Mouse (Mus musculus) embryonic facial prominence, embryonic 11.5 days (tissue): ENCODE data around the gene Sstr2. TPM values are rescaled to one million over a fixed set of nuclear protein-coding genes. Genes with fewer than 3 reads are reported as not detected.

Experiments
- ATAC-seq: fragments of 200-750 bp; cut with Nextera tagmentation; replicated peaks from 2 replicates; pipeline ENCODE4 v1.8.0; 2017; ENCODE audit warnings: low read depth; ENCODE audit not compliant: insufficient number of reproducible peaks, low FRiP score, low TSS enrichment
- DNase-seq: peaks from one replicate; pipeline ENCODE4 v3.0.0-alpha.2; 2015; ENCODE audit warnings: low spot score
- H3K27ac ChIP-seq: fragments of 300-500 bp; sonication (generic); replicated peaks from 2 replicates; pipeline ENCODE4 v1.5.1; 2014; ENCODE audit warnings: mild to moderate bottlenecking, low read depth, low read length, control low read depth
- H3K27me3 ChIP-seq: fragments of 300-500 bp; sonication (generic); 2 replicates; pipeline ENCODE4 v1.6.1; 2014; ENCODE audit warnings: mild to moderate bottlenecking, low read length, moderate library complexity, mixed read lengths; ENCODE audit not compliant: control insufficient read depth, insufficient read depth
- H3K36me3 ChIP-seq: fragments of 300-500 bp; sonication (generic); replicated peaks from 2 replicates; pipeline ENCODE4 v1.6.1; 2014; ENCODE audit warnings: low read depth, mild to moderate bottlenecking, low read length, moderate library complexity, mixed read lengths; ENCODE audit not compliant: control insufficient read depth, insufficient read depth
- H3K4me1 ChIP-seq: fragments of 300-500 bp; sonication (generic); 2 replicates; pipeline ENCODE4 v1.6.1; 2014; ENCODE audit warnings: low read length, mixed read lengths; ENCODE audit not compliant: control insufficient read depth, insufficient read depth
- H3K4me2 ChIP-seq: fragments of 300-500 bp; sonication (generic); 2 replicates; pipeline ENCODE4 v1.6.1; 2014; ENCODE audit warnings: low read depth, mild to moderate bottlenecking, control low read depth, low read length, moderate library complexity
- H3K4me3 ChIP-seq: fragments of 300-500 bp; sonication (generic); 2 replicates; pipeline ENCODE4 v1.5.1; 2014; ENCODE audit warnings: low read depth, low read length, control low read depth
- H3K9ac ChIP-seq: fragments of 300-500 bp; sonication (generic); replicated peaks from 2 replicates; pipeline ENCODE4 v1.6.1; 2014; ENCODE audit warnings: mild to moderate bottlenecking, control low read depth, low read length
- H3K9me3 ChIP-seq: fragments of 300-500 bp; sonication (generic); replicated peaks from 2 replicates; pipeline ENCODE4 v1.6.1; 2016; ENCODE audit warnings: mild to moderate bottlenecking, low read length, inconsistent platforms, mixed read lengths; ENCODE audit not compliant: control insufficient read depth
- WGBS: fragments of 180-500 bp; shearing (Covaris S2); extraction: QIAGEN DNeasy Blood & Tissue Kit; methylation state at CpG from one replicate; pipeline ENCODE4 v1.1.7; 2014; 5-methylcytosine and 5-hydroxymethylcytosine counted together
- polyA plus RNA-seq: library from polyadenylated mRNA; unstranded; fragments of >200 nt; fragmentation: Nextera tagmentation; extraction: Ambion mirVana; gene quantifications from 2 replicates; pipeline ENCODE4 v1.2.1, GENCODE M21; 2014

Gene Sstr2
- polyA plus RNA-seq, 1 experiment from 2014 or later, result 3.3 TPM

DNA sequence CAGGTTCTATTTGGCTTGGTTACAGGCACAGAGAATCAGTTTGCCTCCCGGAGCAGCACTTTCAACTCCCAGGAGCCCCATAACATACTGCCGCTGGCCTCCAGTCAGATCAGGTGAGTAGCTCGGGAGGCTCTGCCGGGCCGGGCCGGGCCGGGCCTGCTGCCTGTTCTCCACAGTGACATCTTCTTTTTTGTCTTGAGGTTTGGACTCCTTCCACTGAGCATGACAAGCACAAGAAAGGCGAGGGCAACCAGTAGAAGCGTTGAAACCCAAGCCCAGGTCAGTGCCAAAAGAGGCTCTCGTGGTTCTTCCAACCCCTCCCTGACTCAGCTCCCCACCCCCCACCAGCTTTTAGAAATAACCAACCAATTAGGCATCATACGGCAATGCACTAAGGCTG lies 41.8 kb downstream of the Sstr2 start:
- Histone ChIP-seq H3K27ac (no peak overlapping the region), H3K36me3 (peaks cover 13% of the 10 kb centered on the region), H3K9ac (no peak overlapping the region), H3K4me2 (no peak overlapping the region), H3K4me1 (no peaks in the 10 kb centered on the region), H3K9me3 (no peaks in the 10 kb centered on the region), H3K4me3 (no peak overlapping the region), H3K27me3 (no peaks in the 10 kb centered on the region)
- DNase-seq (no peak), ATAC-seq (no peak)
- WGBS, result 95% methylated on average over 11 of the region's 11 CpGs

- H3K4me2 ChIP-seq, result no peak overlapping the region
- WGBS, result 92% methylated on average over 18 of the region's 18 CpGs
- H3K27ac ChIP-seq, result no peak overlapping the region
- no peaks in the 10 kb centered on the region for H3K9me3 ChIP-seq
- no peak overlapping the region for H3K4me3 ChIP-seq
- no peaks in the 10 kb centered on the region for H3K27me3 ChIP-seq
- no peaks in the 10 kb centered on the region for H3K4me1 ChIP-seq
- DNase-seq (no peak), ATAC-seq (no peak)
- H3K36me3 ChIP-seq, result peaks cover 8% of the 10 kb centered on the region
- H3K9ac ChIP-seq, result no peak overlapping the region
Measured at GRCm38 (mm10) chr11:113661835-113662351, 42.8 kb downstream of the Sstr2 start.

GRCm38 (mm10) chr11:113664279-113664678 lies 45.1 kb downstream of the Sstr2 start:
- Histone ChIP-seq H3K27ac (no peak overlapping the region), H3K27me3 (no peaks in the 10 kb centered on the region), H3K4me3 (no peak overlapping the region), H3K9me3 (no peaks in the 10 kb centered on the region), H3K9ac (no peak overlapping the region), H3K4me2 (no peak overlapping the region), H3K4me1 (no peaks in the 10 kb centered on the region), H3K36me3 (peaks cover 5% of the 10 kb centered on the region)
- 73% methylated on average over 2 of the region's 2 CpGs for WGBS
- no peak for ATAC-seq
- DNase-seq, result no peak

DNA sequence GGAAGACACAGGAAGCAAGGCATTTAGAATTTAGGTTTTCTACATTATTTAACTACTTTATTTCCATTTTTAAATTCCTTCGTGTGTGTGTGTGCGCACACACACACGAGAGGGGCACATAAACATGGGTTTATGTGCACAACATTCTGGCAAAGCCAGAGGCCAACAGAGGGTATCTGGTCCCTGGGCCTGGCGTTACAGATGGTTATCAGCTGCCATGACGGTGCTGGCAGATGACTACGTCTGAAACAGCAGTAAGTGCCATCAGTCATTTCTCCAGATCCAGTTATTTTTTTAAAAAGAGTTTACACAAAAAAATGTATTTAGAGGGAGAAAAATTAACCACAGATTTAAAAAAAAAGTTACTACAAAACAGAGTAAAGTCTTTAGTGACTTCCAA lies 47.1 kb downstream of the Sstr2 start:
- H3K36me3 ChIP-seq, result peaks cover 3% of the 10 kb centered on the region
- no peak overlapping the region for H3K9ac ChIP-seq
- no peak overlapping the region for H3K27ac ChIP-seq
- 86% methylated on average over 6 of the region's 6 CpGs for WGBS
- ATAC-seq, result no peak
- no peak overlapping the region for H3K4me3 ChIP-seq
- H3K27me3 ChIP-seq, result no peaks in the 10 kb centered on the region
- DNase-seq, result no peak
- H3K9me3 ChIP-seq, result no peaks in the 10 kb centered on the region
- H3K4me2 ChIP-seq, result no peak overlapping the region
- no peaks in the 10 kb centered on the region for H3K4me1 ChIP-seq

DNA sequence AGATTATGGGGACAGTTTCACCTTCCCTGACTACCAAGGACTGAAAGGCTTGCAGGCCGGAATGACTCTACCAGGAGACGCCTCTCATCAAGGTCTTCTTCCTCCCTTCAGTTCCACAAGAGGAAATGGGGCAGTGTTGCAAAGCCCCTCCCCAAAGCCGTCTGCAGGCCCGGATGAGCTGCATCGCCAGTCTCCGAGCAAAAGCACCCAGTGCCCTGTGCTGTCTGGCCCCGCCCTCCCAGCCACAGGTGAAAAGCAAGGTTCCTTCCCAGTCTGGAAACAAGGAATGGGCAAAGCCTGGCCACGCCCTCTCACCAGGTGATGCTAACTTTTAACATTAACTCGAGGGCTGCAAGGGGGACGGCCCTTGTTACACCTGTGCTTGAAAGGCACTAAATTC lies 47.5 kb downstream of the Sstr2 start:
- WGBS, result 58% methylated on average over 10 of the region's 10 CpGs
- H3K36me3 ChIP-seq, result peaks cover 3% of the 10 kb centered on the region
- DNase-seq, result no peak
- no peak overlapping the region for H3K9ac ChIP-seq
- H3K4me1 ChIP-seq, result no peaks in the 10 kb centered on the region
- no peak overlapping the region for H3K4me2 ChIP-seq
- H3K27ac ChIP-seq, result no peak overlapping the region
- H3K4me3 ChIP-seq, result no peak overlapping the region
- no peaks in the 10 kb centered on the region for H3K27me3 ChIP-seq
- ATAC-seq, result no peak
- no peaks in the 10 kb centered on the region for H3K9me3 ChIP-seq

DNA sequence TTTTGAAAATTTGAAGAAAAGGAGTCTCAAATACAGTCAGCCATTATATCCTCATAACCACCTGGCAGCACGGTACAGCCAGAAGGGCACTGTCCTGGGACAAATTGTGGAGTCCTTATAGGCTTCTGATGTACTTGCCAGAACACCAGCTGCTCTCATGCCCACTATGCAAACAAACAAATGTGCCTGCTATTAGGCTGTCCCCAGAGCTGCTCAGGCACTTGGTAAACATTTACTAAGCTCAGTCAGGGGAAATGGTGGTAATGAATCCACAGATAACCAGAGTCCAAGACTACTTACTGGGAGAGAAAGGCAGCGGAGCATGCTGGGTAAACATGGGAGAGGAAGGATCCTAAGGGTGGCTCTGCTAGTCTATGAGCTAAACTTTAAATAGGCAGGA lies 48.0 kb downstream of the Sstr2 start:
- DNase-seq (no peak), ATAC-seq (no peak)
- H3K9me3 ChIP-seq, result no peaks in the 10 kb centered on the region
- H3K4me1 ChIP-seq, result no peaks in the 10 kb centered on the region
- H3K36me3 ChIP-seq, result no peaks in the 10 kb centered on the region; the same call in none of the 2 replicates
- no peak overlapping the region for H3K27ac ChIP-seq
- no peak overlapping the region for H3K9ac ChIP-seq
- 85% methylated on average over 2 of the region's 2 CpGs for WGBS
- H3K27me3 ChIP-seq, result no peaks in the 10 kb centered on the region
- H3K4me3 ChIP-seq, result no peak overlapping the region
- no peak overlapping the region for H3K4me2 ChIP-seq

DNA sequence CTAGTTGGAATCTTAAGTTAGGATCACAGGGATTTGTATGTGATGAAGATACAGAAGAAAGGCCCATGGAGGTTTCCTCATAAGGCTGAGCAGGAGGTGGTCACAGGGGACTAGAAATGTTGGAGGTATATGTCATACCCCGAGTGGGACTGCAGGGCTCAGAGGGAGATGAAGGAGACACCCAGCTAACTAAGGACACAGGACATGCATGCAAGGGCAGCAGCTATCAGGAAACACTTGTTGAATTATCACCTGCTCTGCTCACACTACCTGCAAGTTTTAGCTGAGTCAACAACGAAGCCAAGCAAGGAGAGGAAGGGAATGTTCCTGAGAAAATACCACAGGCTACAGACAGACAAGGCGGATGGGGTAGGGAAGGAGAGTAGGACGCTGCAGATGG lies 48.6 kb downstream of the Sstr2 start:
- WGBS, result 80% methylated on average over 4 of the region's 4 CpGs
- Histone ChIP-seq H3K27ac (no peak overlapping the region), H3K27me3 (no peaks in the 10 kb centered on the region), H3K4me2 (no peak overlapping the region), H3K4me1 (no peaks in the 10 kb centered on the region), H3K36me3 (no peaks in the 10 kb centered on the region; the same call in none of the 2 replicates), H3K9ac (no peak overlapping the region), H3K9me3 (no peaks in the 10 kb centered on the region), H3K4me3 (no peak overlapping the region)
- ATAC-seq (no peak), DNase-seq (no peak)

GRCm38 (mm10) chr11:113668857-113669256 lies 49.7 kb downstream of the Sstr2 start:
- H3K36me3 ChIP-seq, result no peaks in the 10 kb centered on the region; the same call in 1 of the 2 replicates
- no peak overlapping the region for H3K9ac ChIP-seq
- H3K27ac ChIP-seq, result no peak overlapping the region
- no peak for DNase-seq
- no peaks in the 10 kb centered on the region for H3K9me3 ChIP-seq
- H3K4me1 ChIP-seq, result no peaks in the 10 kb centered on the region
- no peak overlapping the region for H3K4me3 ChIP-seq
- H3K27me3 ChIP-seq, result no peaks in the 10 kb centered on the region
- WGBS, result 91% methylated on average over 5 of the region's 5 CpGs
- H3K4me2 ChIP-seq, result no peak overlapping the region
- ATAC-seq, result no peak
